Mouse (Mus musculus): ENCODE results near the gene Gm826.

Gene Gm826

GRCm38 (mm10) chr2:160354319-160354718 lies 20.4 kb upstream of the Gm826 start:
- DNase-seq (ENCODE audit: extremely low spot score): no peak

- no peak for DNase-seq (ENCODE audit: extremely low spot score)
These were observed 19.6 kb upstream of the Gm826 start for GRCm38 (mm10) chr2:160353581-160353980.

GRCm38 (mm10) chr2:160351038-160351574 lies 17.1 kb upstream of the Gm826 start:
- peak; percentile 14 for DNase-seq (ENCODE audit: extremely low spot score)

GRCm38 (mm10) chr2:160349578-160349977 lies 15.6 kb upstream of the Gm826 start:
- DNase-seq (ENCODE audit: extremely low spot score): no peak

- DNase-seq (ENCODE audit: extremely low spot score): peak; percentile 57
These were observed 14.8 kb upstream of the Gm826 start for GRCm38 (mm10) chr2:160348796-160349195.

- peak; percentile 48 for DNase-seq (ENCODE audit: extremely low spot score)
These were observed 14.2 kb upstream of the Gm826 start for GRCm38 (mm10) chr2:160348072-160348604.

- no peak for DNase-seq (ENCODE audit: extremely low spot score)
These were observed 11.7 kb upstream of the Gm826 start for GRCm38 (mm10) chr2:160345644-160346043.

GRCm38 (mm10) chr2:160340121-160340520 lies 6.2 kb upstream of the Gm826 start:
- no peak for DNase-seq (ENCODE audit: extremely low spot score)

GRCm38 (mm10) chr2:160339595-160339994 lies 5.6 kb upstream of the Gm826 start:
- DNase-seq (ENCODE audit: extremely low spot score): no peak

- DNase-seq (ENCODE audit: extremely low spot score): no peak
These were observed 2.1 kb upstream of the Gm826 start for GRCm38 (mm10) chr2:160336053-160336452.

GRCm38 (mm10) chr2:160335043-160335442 lies 1.1 kb upstream of the Gm826 start:
- no peak for DNase-seq (ENCODE audit: extremely low spot score)

GRCm38 (mm10) chr2:160332516-160333325 lies 1.2 kb downstream of the Gm826 start:
- no peak for DNase-seq (ENCODE audit: extremely low spot score)

- no peak for DNase-seq (ENCODE audit: extremely low spot score)
These were observed 5.1 kb downstream of the Gm826 start for GRCm38 (mm10) chr2:160328886-160329285.

- DNase-seq (ENCODE audit: extremely low spot score): no peak
These were observed 6.2 kb downstream of the Gm826 start for GRCm38 (mm10) chr2:160327716-160328115.

GRCm38 (mm10) chr2:160327167-160327566 lies 6.8 kb downstream of the Gm826 start:
- DNase-seq (ENCODE audit: extremely low spot score): no peak

GRCm38 (mm10) chr2:160325105-160325644 lies 8.8 kb downstream of the Gm826 start:
- no peak for DNase-seq (ENCODE audit: extremely low spot score)

GRCm38 (mm10) chr2:160321829-160322228 lies 12.1 kb downstream of the Gm826 start:
- DNase-seq (ENCODE audit: extremely low spot score): no peak

GRCm38 (mm10) chr2:160318255-160318654 lies 15.7 kb downstream of the Gm826 start:
- no peak for DNase-seq (ENCODE audit: extremely low spot score)

- no peak for DNase-seq (ENCODE audit: extremely low spot score)
These were observed 20.4 kb downstream of the Gm826 start for GRCm38 (mm10) chr2:160313595-160314007.

- DNase-seq (ENCODE audit: extremely low spot score): no peak
These were observed 28.9 kb downstream of the Gm826 start for GRCm38 (mm10) chr2:160305070-160305469.

- no peak for DNase-seq (ENCODE audit: extremely low spot score)
These were observed 30.0 kb downstream of the Gm826 start for GRCm38 (mm10) chr2:160303992-160304391.

- no peak for DNase-seq (ENCODE audit: extremely low spot score)
These were observed 31.9 kb downstream of the Gm826 start for GRCm38 (mm10) chr2:160302013-160302412.

- no peak for DNase-seq (ENCODE audit: extremely low spot score)
These were observed 35.4 kb downstream of the Gm826 start for GRCm38 (mm10) chr2:160298586-160298985.

Measured in embryo, embryonic 9.5 days (tissue).